Mouse (Mus musculus) kidney, adult 2 months (tissue): Measurements from ENCODE around the gene Gm21983.

ENCODE experiments used
- CTCF ChIP-seq: fragments of 200-500 bp; conservative IDR thresholded peaks from 2 replicates; pipeline ENCODE4 v1.5.1; 2011; ENCODE audit warnings: low read depth, mild to moderate bottlenecking, control low read depth, low read length, moderate library complexity, mixed read lengths; ENCODE audit not compliant: insufficient read depth, insufficient read length
- POLR2A ChIP-seq: fragments of 200-500 bp; IDR thresholded peaks from one replicate; pipeline ENCODE4 v1.6.1; 2011; ENCODE audit warnings: low read depth, low read length, control low read depth

DNA sequence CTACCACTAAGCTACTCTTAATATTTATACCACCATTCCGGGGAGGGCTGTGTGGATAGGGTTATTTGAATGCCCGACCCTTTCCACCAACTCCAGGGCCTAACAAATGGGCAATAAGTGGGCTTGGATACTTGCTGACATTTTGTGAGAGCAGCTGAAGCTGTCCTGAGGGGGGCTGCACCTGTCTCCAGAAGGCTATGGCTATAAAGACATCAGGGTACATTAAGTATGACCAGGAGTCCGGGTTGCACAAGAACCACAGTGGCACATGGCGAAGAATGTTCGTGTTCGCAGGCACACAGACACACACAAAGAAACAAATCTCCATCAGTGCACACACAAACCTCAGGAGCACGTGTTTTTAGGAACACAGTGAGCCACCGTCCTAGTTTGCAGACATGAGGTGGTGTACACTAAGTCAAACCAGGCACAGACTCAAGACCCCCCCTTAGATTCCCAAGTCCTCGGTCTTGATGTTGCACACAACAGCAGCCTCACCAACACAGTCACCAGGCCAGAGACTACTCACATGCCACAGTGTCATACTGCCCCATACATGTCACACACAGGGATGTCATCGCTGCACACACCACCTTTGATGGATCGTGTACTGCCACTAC, 13.3 kb downstream of the Gm21983 start:
- TF ChIP-seq CTCF (no peak), POLR2A (no peak)
